Mouse (Mus musculus): ENCODE measurements around the gene Ccdc174.

DNA sequence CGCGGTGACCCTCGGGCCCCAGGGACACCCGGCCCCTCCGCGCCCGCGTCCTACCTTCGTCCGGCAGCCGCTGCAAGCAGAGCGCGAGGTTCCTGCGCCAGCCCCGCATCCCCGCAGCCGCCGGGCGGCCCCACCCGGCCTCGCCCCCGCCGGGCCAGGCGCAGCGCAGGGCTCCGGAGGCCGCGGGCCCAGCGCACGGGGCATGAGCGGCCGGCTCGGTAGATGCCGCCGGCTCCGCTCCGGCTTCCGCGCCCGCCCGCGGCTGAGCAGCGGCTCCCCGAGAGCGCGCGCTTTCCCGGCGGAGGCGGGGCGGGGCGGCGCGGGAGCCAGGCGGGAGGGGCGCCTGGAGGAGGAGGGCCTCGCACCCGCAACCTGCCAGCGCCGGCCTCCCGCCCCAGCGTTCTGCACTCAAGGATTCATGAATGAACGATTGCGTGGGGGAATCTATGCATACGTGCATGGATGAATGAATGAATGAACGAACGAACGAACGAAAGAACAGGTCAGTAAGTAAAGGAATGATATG, 34.2 kb upstream of the Ccdc174 start:
- TF ChIP-seq CTCF (IDR thresholded peaks at IDR 0.05; ENCODE audit: low read depth) (no peak), EP300 (IDR thresholded peaks at IDR 0.05; ENCODE audit: low read depth) (no peak)

Data from liver, embryonic 14.5 days (tissue).